Mouse (Mus musculus): ENCODE results near the gene Pou2af1.
A peak's percentile ranks its signal among the peaks of the same experiment; 100 is the strongest.

Gene Pou2af1

DNA sequence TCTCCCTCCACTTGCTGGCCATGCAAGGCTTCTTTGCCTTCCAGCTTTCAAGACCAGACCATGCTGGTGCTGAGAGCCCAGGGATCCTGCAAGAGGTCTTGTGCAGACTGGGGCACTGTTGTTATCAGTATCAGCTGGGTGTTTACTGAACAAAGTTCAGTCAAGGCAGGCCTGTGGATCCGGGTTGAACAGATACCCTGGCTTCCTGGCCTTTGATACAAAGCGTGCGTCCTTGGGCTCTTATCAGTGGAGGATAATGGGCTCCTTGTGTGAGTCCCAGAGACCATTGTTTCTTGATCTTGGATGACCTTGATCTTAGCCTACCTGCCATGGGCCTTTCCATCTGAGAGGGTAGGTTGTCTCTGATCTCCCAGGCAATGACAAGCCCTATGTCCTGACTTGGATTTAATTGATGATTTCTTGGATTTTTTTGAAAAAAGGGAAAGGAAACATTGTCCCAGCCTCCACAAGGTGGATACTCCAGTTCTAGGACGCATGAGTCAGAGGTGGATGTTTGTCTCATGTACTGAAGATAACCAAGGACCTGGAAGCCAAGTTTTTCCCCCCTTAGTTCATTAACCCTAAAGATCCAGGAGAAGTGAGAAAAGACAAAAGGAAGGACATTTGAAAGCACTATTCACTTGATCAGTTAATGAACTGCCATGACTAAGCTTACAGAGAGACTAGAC lies 17.3 kb downstream of the Pou2af1 start:
- no peak for DNase-seq (ENCODE audit: low spot score)

DNA sequence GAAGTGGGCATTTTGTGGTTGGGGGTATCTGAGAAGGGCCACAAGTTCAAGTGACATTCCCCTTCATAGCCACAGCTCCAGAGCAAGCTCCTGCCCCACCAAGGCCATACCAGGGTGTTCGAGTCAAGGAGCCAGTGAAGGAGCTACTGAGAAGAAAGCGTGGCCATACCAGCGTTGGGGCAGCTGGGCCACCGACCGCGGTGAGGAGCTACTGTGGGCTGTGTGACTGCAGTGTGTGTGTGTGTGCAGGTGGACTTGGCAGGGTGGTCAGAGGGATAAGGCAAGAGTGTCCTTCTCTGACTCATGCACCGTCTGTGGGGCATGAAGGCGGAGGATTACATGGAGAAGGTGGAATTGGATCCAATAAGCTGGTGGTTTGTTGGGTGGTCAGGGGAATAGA lies 18.7 kb downstream of the Pou2af1 start:
- no peak for DNase-seq (ENCODE audit: low spot score)

GRCm38 (mm10) chr9:51238741-51239385 lies 25.4 kb downstream of the Pou2af1 start:
- peak; percentile 39 for DNase-seq (ENCODE audit: low spot score)

GRCm38 (mm10) chr9:51256780-51257502 lies 43.4 kb downstream of the Pou2af1 start:
- no peak for DNase-seq (ENCODE audit: low spot score)

GRCm38 (mm10) chr9:51258426-51258825 lies 44.9 kb downstream of the Pou2af1 start:
- no peak for DNase-seq (ENCODE audit: low spot score)

GRCm38 (mm10) chr9:51268852-51269251 lies 55.3 kb downstream of the Pou2af1 start:
- DNase-seq (ENCODE audit: low spot score), result no peak

GRCm38 (mm10) chr9:51271073-51271472 lies 57.6 kb downstream of the Pou2af1 start:
- no peak for DNase-seq (ENCODE audit: low spot score)

DNA sequence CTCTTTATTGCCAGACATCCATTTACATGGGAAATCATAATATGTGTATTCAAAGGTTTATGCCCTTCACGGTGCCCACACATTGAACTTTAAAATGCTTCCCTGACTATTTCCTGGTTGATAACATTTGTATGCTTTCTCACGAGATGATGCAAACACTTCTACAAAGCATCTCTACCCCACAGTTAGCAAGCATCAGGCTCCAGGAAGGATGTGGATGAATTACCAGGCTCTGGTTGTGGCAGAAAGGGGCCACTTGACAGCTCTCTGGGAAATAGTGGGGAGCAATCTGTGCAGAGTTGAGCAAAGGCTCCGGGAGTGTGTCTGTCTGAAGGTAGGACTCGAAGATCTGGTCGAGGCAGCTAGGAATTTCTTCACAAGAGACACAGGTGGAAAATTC lies 58.6 kb downstream of the Pou2af1 start:
- no peak for DNase-seq (ENCODE audit: low spot score)

DNA sequence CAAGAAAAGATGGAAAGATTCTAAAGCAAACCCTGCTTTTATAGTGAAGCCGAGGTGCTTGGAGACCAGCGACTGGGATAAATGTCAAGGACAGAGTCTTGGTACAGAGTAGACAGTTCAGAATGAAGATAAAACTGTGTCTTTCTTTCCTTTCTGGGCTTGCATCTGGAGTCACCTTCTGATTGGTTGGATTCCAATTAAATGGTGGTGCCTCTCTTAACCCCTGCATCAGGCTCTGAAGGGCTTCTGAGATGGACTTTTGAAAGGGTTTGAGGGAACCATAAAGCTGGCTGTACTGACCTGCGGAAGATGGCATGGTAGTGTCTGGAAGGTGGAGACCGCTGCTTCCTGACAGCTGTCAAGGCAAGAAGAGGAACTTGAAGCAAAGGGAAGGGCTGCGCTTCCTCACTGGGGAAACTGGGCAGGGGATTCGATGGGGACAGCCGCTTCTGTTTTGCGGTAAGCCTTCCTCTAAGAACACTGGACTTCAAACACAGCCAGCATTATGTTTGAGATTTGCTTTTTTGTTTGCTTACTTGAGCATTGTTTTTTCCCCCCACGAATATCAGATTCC lies 60.2 kb downstream of the Pou2af1 start:
- DNase-seq (ENCODE audit: low spot score), result no peak

GRCm38 (mm10) chr9:51274678-51275077 lies 61.2 kb downstream of the Pou2af1 start:
- no peak for DNase-seq (ENCODE audit: low spot score)

DNA sequence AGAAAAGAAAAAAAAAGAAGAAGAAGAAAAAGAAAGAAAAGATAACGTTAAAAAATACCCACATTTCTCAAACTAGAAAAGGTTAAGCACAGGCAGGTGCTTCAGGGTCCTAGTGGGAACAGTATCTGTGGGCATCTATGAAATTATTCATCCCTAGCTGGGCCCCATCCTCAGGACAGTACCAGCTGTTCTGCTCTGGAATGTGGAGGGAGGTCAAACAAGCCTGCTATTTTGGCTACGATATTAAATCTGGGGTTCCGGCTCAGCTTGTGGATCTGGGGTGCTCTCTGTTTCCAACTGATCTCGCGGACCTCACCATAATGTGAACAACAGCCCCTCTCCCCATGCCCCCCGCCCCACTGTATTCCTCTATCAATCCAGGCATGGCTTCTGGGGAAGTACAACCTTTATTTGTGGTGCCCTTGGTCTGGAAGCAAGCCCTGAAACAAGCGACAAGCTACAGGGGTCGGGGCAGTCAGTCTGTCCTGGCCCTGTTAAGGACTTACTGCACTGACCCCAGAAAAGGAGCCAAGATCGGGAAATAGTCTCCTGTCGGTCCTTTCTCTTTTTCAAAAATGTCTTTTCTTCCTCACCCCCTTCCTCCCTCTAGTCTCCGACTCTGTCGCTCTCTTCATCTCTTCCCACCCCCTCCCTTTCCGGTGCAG lies 64.5 kb downstream of the Pou2af1 start:
- DNase-seq (ENCODE audit: low spot score), result no peak

- DNase-seq (ENCODE audit: low spot score), result peak; percentile 22
These were observed 65.2 kb downstream of the Pou2af1 start, which contains the start of gene Colca2 for GRCm38 (mm10) chr9:51278500-51279381. TSS of gene Colca2 (minus strand) at chr9:51278569.

DNA sequence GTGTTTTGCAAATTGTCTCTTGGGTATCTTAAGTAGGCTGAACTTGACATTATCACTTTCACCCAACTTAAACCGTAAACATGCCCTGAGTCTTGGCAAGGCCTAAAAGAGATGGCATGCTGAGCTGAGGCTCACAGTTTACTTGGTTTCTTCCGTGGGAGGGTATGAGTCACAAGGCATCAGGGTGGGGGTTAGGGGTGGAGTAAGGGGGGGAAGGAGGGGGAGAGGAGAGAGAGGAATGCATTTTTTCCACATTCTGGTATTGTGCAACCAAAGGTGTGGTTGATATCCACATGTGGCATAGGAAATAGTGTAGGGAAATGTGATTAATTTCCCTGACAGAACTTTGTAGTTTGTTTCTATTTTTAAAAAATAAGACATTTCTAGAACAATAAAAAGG lies 72.6 kb downstream of the Pou2af1 start:
- no peak for DNase-seq (ENCODE audit: low spot score)
